Mouse (Mus musculus): ENCODE results near the gene Actrt2. TPM values are rescaled to one million over a fixed set of nuclear protein-coding genes. Genes with fewer than 3 reads are reported as not detected.

Actrt2 gene
- polyA plus RNA-seq, 1 experiment, result not detected

- H3K27ac ChIP-seq (ENCODE audit: control insufficient read depth, insufficient read depth, low read depth, low read length, poor library complexity), result no peak overlapping the region
- H3K4me3 ChIP-seq (replicated peaks; ENCODE audit: control insufficient read depth, low read depth, low read length), result no peak overlapping the region
- H3K4me1 ChIP-seq (ENCODE audit: control insufficient read depth, insufficient read depth, low read length), result no peaks in the 10 kb centered on the region
- TF ChIP-seq CTCF (IDR thresholded peaks at IDR 0.05; ENCODE audit: control insufficient read depth, insufficient read depth, low read length), result no peak
- no peak for TF ChIP-seq POLR2A (IDR thresholded peaks at IDR 0.05; ENCODE audit: borderline replicate concordance, control insufficient read depth, low read depth, low read length)
Observed at GRCm38 (mm10) chr4:154660025-154660424, 7.6 kb downstream of the Actrt2 start.

- 83% methylated on average over 15 of the region's 15 CpGs for WGBS
- no peak for TF ChIP-seq CTCF (IDR thresholded peaks at IDR 0.05; ENCODE audit: control insufficient read depth, insufficient read depth, low read length)
- no peak for TF ChIP-seq POLR2A (IDR thresholded peaks at IDR 0.05; ENCODE audit: borderline replicate concordance, control insufficient read depth, low read depth, low read length)
- Histone ChIP-seq H3K27ac (ENCODE audit: control insufficient read depth, insufficient read depth, low read depth, low read length, poor library complexity) (no peak overlapping the region), H3K4me3 (replicated peaks; ENCODE audit: control insufficient read depth, low read depth, low read length) (no peak overlapping the region), H3K4me1 (ENCODE audit: control insufficient read depth, insufficient read depth, low read length) (no peaks in the 10 kb centered on the region)
Observed at GRCm38 (mm10) chr4:154655134-154655910, 12.3 kb downstream of the Actrt2 start.

GRCm38 (mm10) chr4:154652494-154652893 is 15.2 kb downstream of the Actrt2 start:
- Histone ChIP-seq H3K4me1 (ENCODE audit: control insufficient read depth, insufficient read depth, low read length) (no peaks in the 10 kb centered on the region), H3K4me3 (replicated peaks; ENCODE audit: control insufficient read depth, low read depth, low read length) (no peak overlapping the region), H3K27ac (ENCODE audit: control insufficient read depth, insufficient read depth, low read depth, low read length, poor library complexity) (no peak overlapping the region)
- 53% methylated on average over 5 of the region's 5 CpGs for WGBS
- no peak for TF ChIP-seq POLR2A (IDR thresholded peaks at IDR 0.05; ENCODE audit: borderline replicate concordance, control insufficient read depth, low read depth, low read length)
- TF ChIP-seq CTCF (IDR thresholded peaks at IDR 0.05; ENCODE audit: control insufficient read depth, insufficient read depth, low read length), result no peak

- 82% methylated on average over 19 of the region's 19 CpGs for WGBS
- Histone ChIP-seq H3K27ac (ENCODE audit: control insufficient read depth, insufficient read depth, low read depth, low read length, poor library complexity) (no peak overlapping the region), H3K4me1 (ENCODE audit: control insufficient read depth, insufficient read depth, low read length) (no peaks in the 10 kb centered on the region), H3K4me3 (replicated peaks; ENCODE audit: control insufficient read depth, low read depth, low read length) (no peak overlapping the region)
- no peak for TF ChIP-seq POLR2A (IDR thresholded peaks at IDR 0.05; ENCODE audit: borderline replicate concordance, control insufficient read depth, low read depth, low read length)
- TF ChIP-seq CTCF (IDR thresholded peaks at IDR 0.05; ENCODE audit: control insufficient read depth, insufficient read depth, low read length), result no peak
Observed at GRCm38 (mm10) chr4:154649083-154649747, 18.5 kb downstream of the Actrt2 start.

GRCm38 (mm10) chr4:154642496-154642895 is 25.2 kb downstream of the Actrt2 start:
- TF ChIP-seq POLR2A (IDR thresholded peaks at IDR 0.05; ENCODE audit: borderline replicate concordance, control insufficient read depth, low read depth, low read length) (no peak), CTCF (IDR thresholded peaks at IDR 0.05; ENCODE audit: control insufficient read depth, insufficient read depth, low read length) (no peak)
- Histone ChIP-seq H3K4me3 (replicated peaks; ENCODE audit: control insufficient read depth, low read depth, low read length) (no peak overlapping the region), H3K27ac (ENCODE audit: control insufficient read depth, insufficient read depth, low read depth, low read length, poor library complexity) (no peak overlapping the region), H3K4me1 (ENCODE audit: control insufficient read depth, insufficient read depth, low read length) (no peaks in the 10 kb centered on the region)
- 65% methylated on average over 6 of the region's 6 CpGs for WGBS

- no peaks in the 10 kb centered on the region for H3K4me1 ChIP-seq (ENCODE audit: control insufficient read depth, insufficient read depth, low read length)
- 46% methylated on average over 32 of the region's 32 CpGs for WGBS
- no peak for TF ChIP-seq CTCF (IDR thresholded peaks at IDR 0.05; ENCODE audit: control insufficient read depth, insufficient read depth, low read length)
- TF ChIP-seq POLR2A (IDR thresholded peaks at IDR 0.05; ENCODE audit: borderline replicate concordance, control insufficient read depth, low read depth, low read length), result no peak
- no peak overlapping the region for H3K4me3 ChIP-seq (replicated peaks; ENCODE audit: control insufficient read depth, low read depth, low read length)
- no peak overlapping the region for H3K27ac ChIP-seq (ENCODE audit: control insufficient read depth, insufficient read depth, low read depth, low read length, poor library complexity)
Observed at GRCm38 (mm10) chr4:154641296-154642110, 26.2 kb downstream of the Actrt2 start.

GRCm38 (mm10) chr4:154640443-154641295 is 27.0 kb downstream of the Actrt2 start:
- TF ChIP-seq CTCF (IDR thresholded peaks at IDR 0.05; ENCODE audit: control insufficient read depth, insufficient read depth, low read length), result no peak
- no peak for TF ChIP-seq POLR2A (IDR thresholded peaks at IDR 0.05; ENCODE audit: borderline replicate concordance, control insufficient read depth, low read depth, low read length)
- WGBS, result 50% methylated on average over 20 of the region's 20 CpGs
- Histone ChIP-seq H3K27ac (ENCODE audit: control insufficient read depth, insufficient read depth, low read depth, low read length, poor library complexity) (no peak overlapping the region), H3K4me1 (ENCODE audit: control insufficient read depth, insufficient read depth, low read length) (no peaks in the 10 kb centered on the region), H3K4me3 (replicated peaks; ENCODE audit: control insufficient read depth, low read depth, low read length) (no peak overlapping the region)
